Mouse (Mus musculus) lung, embryonic 15.5 days (tissue): Measurements from ENCODE around the gene Tlr5. TPM values are rescaled to one million over a fixed set of nuclear protein-coding genes. Genes with fewer than 3 reads are reported as not detected.

Experiments used
- ATAC-seq: fragments of 200-750 bp; cut with Nextera tagmentation; 2 replicates; pipeline ENCODE4 v1.8.0; 2017; ENCODE audit warnings: moderate number of reproducible peaks, borderline replicate concordance; ENCODE audit not compliant: low FRiP score, low TSS enrichment; ENCODE audit errors: extremely low read depth
- H3K27ac ChIP-seq: fragments of 300-500 bp; sonication (generic); 2 replicates; pipeline ENCODE4 v1.5.1; 2015; ENCODE audit warnings: moderate library complexity, mild to moderate bottlenecking, inconsistent platforms
- H3K27me3 ChIP-seq: fragments of 300-500 bp; sonication (generic); 2 replicates; pipeline ENCODE4 v1.6.1; 2015; ENCODE audit warnings: inconsistent platforms
- H3K36me3 ChIP-seq: fragments of 300-500 bp; sonication (generic); 2 replicates; pipeline ENCODE4 v1.6.1; 2015; ENCODE audit warnings: inconsistent platforms
- H3K4me1 ChIP-seq: fragments of 300-500 bp; sonication (generic); 2 replicates; pipeline ENCODE4 v1.6.1; 2015; ENCODE audit warnings: inconsistent platforms
- H3K4me2 ChIP-seq: fragments of 300-500 bp; sonication (generic); 2 replicates; pipeline ENCODE4 v1.6.1; 2015; ENCODE audit warnings: inconsistent platforms, mild to moderate bottlenecking, moderate library complexity
- H3K4me3 ChIP-seq: fragments of 300-500 bp; sonication (generic); 2 replicates; pipeline ENCODE4 v1.5.1; 2015; ENCODE audit warnings: mild to moderate bottlenecking, inconsistent platforms
- H3K9ac ChIP-seq: fragments of 300-500 bp; sonication (generic); 2 replicates; pipeline ENCODE4 v1.6.1; 2015; ENCODE audit warnings: inconsistent platforms
- H3K9me3 ChIP-seq: fragments of 300-500 bp; sonication (generic); 2 replicates; pipeline ENCODE4 v1.6.1; 2016; ENCODE audit warnings: inconsistent platforms
- WGBS: fragments of 180-500 bp; shearing (Covaris S2); methylation state at CpG from one replicate; pipeline ENCODE4 v1.1.7; 2015; 5-methylcytosine and 5-hydroxymethylcytosine counted together
- polyA plus RNA-seq: library from polyadenylated mRNA; unstranded; fragments of >200 nt; fragmentation: Nextera tagmentation; extraction: Ambion mirVana; gene quantifications from 2 replicates; pipeline ENCODE4 v1.2.1, GENCODE M21; 2015

Tlr5 gene
- polyA plus RNA-seq, 1 experiment from 2014 or later = 1.3 TPM

- Histone ChIP-seq H3K27me3 (no peaks in the 10 kb centered on the region), H3K4me1 (no peaks in the 10 kb centered on the region), H3K4me3 (no peak overlapping the region), H3K9ac (no peak overlapping the region), H3K27ac (no peak overlapping the region), H3K36me3 (no peaks in the 10 kb centered on the region), H3K9me3 (no peaks in the 10 kb centered on the region), H3K4me2 (no peak overlapping the region)
- no peak for ATAC-seq
- 81% methylated on average over 6 of the region's 6 CpGs for WGBS
Measured at GRCm38 (mm10) chr1:182972240-182972639, 17.7 kb downstream of the Tlr5 start.

- 75% methylated on average over 14 of the region's 14 CpGs for WGBS
- Histone ChIP-seq H3K36me3 (no peaks in the 10 kb centered on the region), H3K4me2 (no peak overlapping the region), H3K9me3 (no peaks in the 10 kb centered on the region), H3K4me1 (no peaks in the 10 kb centered on the region), H3K27me3 (0 out of 2 replicates have a peak, but pooled peaks cover 4% of the 10 kb centered on the region), H3K27ac (no peak overlapping the region), H3K4me3 (no peak overlapping the region), H3K9ac (no peak overlapping the region)
- ATAC-seq = no peak
Measured at GRCm38 (mm10) chr1:182974826-182975225, 20.2 kb downstream of the Tlr5 start.

- Histone ChIP-seq H3K9ac (no peak overlapping the region), H3K27ac (no peak overlapping the region), H3K4me1 (peaks cover 8% of the 10 kb centered on the region), H3K4me3 (no peak overlapping the region), H3K9me3 (no peaks in the 10 kb centered on the region), H3K4me2 (no peak overlapping the region), H3K36me3 (no peaks in the 10 kb centered on the region), H3K27me3 (peaks cover 4% of the 10 kb centered on the region; the same call in 1 of the 2 replicates)
- 67% methylated on average over 6 of the region's 6 CpGs for WGBS
- ATAC-seq = no peak
Measured at GRCm38 (mm10) chr1:182980702-182981101, 26.1 kb downstream of the Tlr5 start.

- Histone ChIP-seq H3K4me3 (peak overlapping the region; percentile 36), H3K4me2 (peak overlapping the region; percentile 75), H3K9ac (peak overlapping the region; percentile 33), H3K4me1 (peaks cover 21% of the 10 kb centered on the region), H3K9me3 (no peaks in the 10 kb centered on the region), H3K27me3 (peaks cover 4% of the 10 kb centered on the region; the same call in 1 of the 2 replicates), H3K27ac (no peak overlapping the region), H3K36me3 (no peaks in the 10 kb centered on the region)
- WGBS = 2% methylated on average over 13 of the region's 15 CpGs
- peak; percentile 89 for ATAC-seq
Measured at GRCm38 (mm10) chr1:182982995-182983394, 28.4 kb downstream of the Tlr5 start.

GRCm38 (mm10) chr1:182983496-182984127, 29.0 kb downstream of the Tlr5 start:
- no peaks in the 10 kb centered on the region for H3K36me3 ChIP-seq
- peak overlapping the region; percentile 9; the same call in 1 of the 2 replicates for H3K27ac ChIP-seq
- H3K27me3 ChIP-seq = peaks cover 4% of the 10 kb centered on the region; the same call in 1 of the 2 replicates
- no peaks in the 10 kb centered on the region for H3K9me3 ChIP-seq
- H3K4me1 ChIP-seq = peaks cover 27% of the 10 kb centered on the region
- H3K4me2 ChIP-seq = peak overlapping the region; percentile 75
- H3K9ac ChIP-seq = peak overlapping the region; percentile 33
- WGBS = 37% methylated on average over 14 of the region's 14 CpGs
- H3K4me3 ChIP-seq = peak overlapping the region; percentile 36
- ATAC-seq = peak; percentile 23; the same call in 1 of the 2 replicates

GRCm38 (mm10) chr1:182986243-182986642, 31.7 kb downstream of the Tlr5 start:
- no peak overlapping the region for H3K4me2 ChIP-seq
- H3K9ac ChIP-seq = no peak overlapping the region
- H3K4me3 ChIP-seq = no peak overlapping the region
- H3K9me3 ChIP-seq = no peaks in the 10 kb centered on the region
- peaks cover 8% of the 10 kb centered on the region; the same call in 1 of the 2 replicates for H3K27me3 ChIP-seq
- H3K4me1 ChIP-seq = peaks cover 33% of the 10 kb centered on the region
- H3K27ac ChIP-seq = 0 out of 2 replicates have a peak overlapping the region, but pooled peaks have one; percentile 45
- 18% methylated on average over 13 of the region's 13 CpGs for WGBS
- ATAC-seq = no peak
- H3K36me3 ChIP-seq = no peaks in the 10 kb centered on the region

GRCm38 (mm10) chr1:182986750-182987149, 32.2 kb downstream of the Tlr5 start:
- Histone ChIP-seq H3K4me1 (peaks cover 33% of the 10 kb centered on the region), H3K27ac (0 out of 2 replicates have a peak overlapping the region, but pooled peaks have one; percentile 45), H3K27me3 (peaks cover 8% of the 10 kb centered on the region; the same call in 1 of the 2 replicates), H3K4me2 (no peak overlapping the region), H3K4me3 (no peak overlapping the region), H3K9me3 (no peaks in the 10 kb centered on the region), H3K9ac (no peak overlapping the region), H3K36me3 (no peaks in the 10 kb centered on the region)
- WGBS = 69% methylated on average over 11 of the region's 11 CpGs
- no peak for ATAC-seq

GRCm38 (mm10) chr1:182987801-182988200, 33.2 kb downstream of the Tlr5 start:
- H3K9ac ChIP-seq = no peak overlapping the region
- H3K4me3 ChIP-seq = no peak overlapping the region
- ATAC-seq = no peak
- no peaks in the 10 kb centered on the region for H3K9me3 ChIP-seq
- 56% methylated on average over 13 of the region's 13 CpGs for WGBS
- H3K4me2 ChIP-seq = no peak overlapping the region
- H3K36me3 ChIP-seq = no peaks in the 10 kb centered on the region
- peaks cover 8% of the 10 kb centered on the region; the same call in 1 of the 2 replicates for H3K27me3 ChIP-seq
- H3K4me1 ChIP-seq = peaks cover 33% of the 10 kb centered on the region
- peak overlapping the region; percentile 47; the same call in 1 of the 2 replicates for H3K27ac ChIP-seq

- ATAC-seq = peak; percentile 78
Measured at GRCm38 (mm10) chr1:182988646-182989045, 34.1 kb downstream of the Tlr5 start.

GRCm38 (mm10) chr1:182990092-182990762, 35.6 kb downstream of the Tlr5 start:
- Histone ChIP-seq H3K27ac (no peak overlapping the region), H3K36me3 (no peaks in the 10 kb centered on the region), H3K27me3 (peaks cover 8% of the 10 kb centered on the region; the same call in 1 of the 2 replicates), H3K4me1 (peaks cover 24% of the 10 kb centered on the region), H3K9me3 (no peaks in the 10 kb centered on the region), H3K4me3 (no peak overlapping the region), H3K4me2 (no peak overlapping the region), H3K9ac (no peak overlapping the region)
- WGBS = 75% methylated on average over 14 of the region's 14 CpGs
- no peak for ATAC-seq

More at GRCm38 (mm10) chr1:182988646-182989045, 34.1 kb downstream of the Tlr5 start:
- Histone ChIP-seq H3K9ac (no peak overlapping the region), H3K4me3 (no peak overlapping the region), H3K9me3 (no peaks in the 10 kb centered on the region), H3K27ac (peak overlapping the region; percentile 47; the same call in 1 of the 2 replicates), H3K36me3 (no peaks in the 10 kb centered on the region), H3K27me3 (peaks cover 8% of the 10 kb centered on the region; the same call in 1 of the 2 replicates), H3K4me1 (peaks cover 26% of the 10 kb centered on the region), H3K4me2 (no peak overlapping the region)
- WGBS = 32% methylated on average over 3 of the region's 3 CpGs

GRCm38 (mm10) chr1:182991002-182991778, 36.6 kb downstream of the Tlr5 start:
- ATAC-seq = no peak
- Histone ChIP-seq H3K4me2 (no peak overlapping the region), H3K9ac (no peak overlapping the region), H3K27ac (no peak overlapping the region), H3K9me3 (no peaks in the 10 kb centered on the region), H3K36me3 (no peaks in the 10 kb centered on the region), H3K4me1 (peaks cover 24% of the 10 kb centered on the region), H3K27me3 (peaks cover 8% of the 10 kb centered on the region; the same call in 1 of the 2 replicates), H3K4me3 (no peak overlapping the region)
- 9% methylated on average over 7 of the region's 7 CpGs for WGBS
